Mouse (Mus musculus): Measurements from ENCODE around the gene Chst13. TPM values are rescaled to one million over a fixed set of nuclear protein-coding genes. Genes with fewer than 3 reads are reported as not detected.
A peak's percentile ranks its signal among the peaks of the same experiment; 100 is the strongest.

Chst13 gene
- total and polyA plus RNA-seq, 2 experiments from 2014 or later, result not detected

DNA sequence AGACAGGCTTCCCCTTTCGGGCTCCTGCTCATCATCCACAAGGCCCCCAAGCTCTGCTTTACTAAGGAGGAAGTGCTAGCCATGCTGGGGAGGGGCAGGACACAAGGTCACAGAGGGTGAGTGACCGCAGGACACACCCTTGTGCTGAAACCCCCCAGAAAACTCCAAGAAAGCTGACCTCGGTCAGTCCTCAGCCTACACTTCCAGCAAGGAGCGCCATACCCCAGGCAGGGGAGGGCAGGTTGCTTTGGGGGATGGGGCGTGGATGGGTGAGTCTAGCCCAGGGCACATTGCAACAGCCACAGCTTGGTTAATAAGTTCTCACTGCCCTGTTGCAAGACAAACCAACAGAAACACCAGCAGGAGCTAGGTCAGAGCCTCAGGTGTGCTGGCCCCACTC lies 4.6 kb downstream of the Chst13 start:
- Histone ChIP-seq H3K9me3 (ENCODE audit: low read length) (no peaks in the 10 kb centered on the region), H3K4me1 (ENCODE audit: insufficient read depth) (no peaks in the 10 kb centered on the region), H3K9ac (no peak overlapping the region), H3K27ac (ENCODE audit: low read depth, low read length) (no peak overlapping the region), H3K4me3 (ENCODE audit: low read depth, low read length) (no peak overlapping the region), H3K4me2 (ENCODE audit: low read depth) (no peak overlapping the region), H3K36me3 (ENCODE audit: insufficient read depth) (no peaks in the 10 kb centered on the region), H3K27me3 (ENCODE audit: insufficient read depth, low read length) (no peaks in the 10 kb centered on the region)
- ATAC-seq (no peak), DNase-seq (no peak)
- WGBS, result 84% methylated on average over 5 of the region's 5 CpGs
- TF ChIP-seq CTCF (IDR thresholded peaks at IDR 0.05; ENCODE audit: low read depth), result no peak

DNA sequence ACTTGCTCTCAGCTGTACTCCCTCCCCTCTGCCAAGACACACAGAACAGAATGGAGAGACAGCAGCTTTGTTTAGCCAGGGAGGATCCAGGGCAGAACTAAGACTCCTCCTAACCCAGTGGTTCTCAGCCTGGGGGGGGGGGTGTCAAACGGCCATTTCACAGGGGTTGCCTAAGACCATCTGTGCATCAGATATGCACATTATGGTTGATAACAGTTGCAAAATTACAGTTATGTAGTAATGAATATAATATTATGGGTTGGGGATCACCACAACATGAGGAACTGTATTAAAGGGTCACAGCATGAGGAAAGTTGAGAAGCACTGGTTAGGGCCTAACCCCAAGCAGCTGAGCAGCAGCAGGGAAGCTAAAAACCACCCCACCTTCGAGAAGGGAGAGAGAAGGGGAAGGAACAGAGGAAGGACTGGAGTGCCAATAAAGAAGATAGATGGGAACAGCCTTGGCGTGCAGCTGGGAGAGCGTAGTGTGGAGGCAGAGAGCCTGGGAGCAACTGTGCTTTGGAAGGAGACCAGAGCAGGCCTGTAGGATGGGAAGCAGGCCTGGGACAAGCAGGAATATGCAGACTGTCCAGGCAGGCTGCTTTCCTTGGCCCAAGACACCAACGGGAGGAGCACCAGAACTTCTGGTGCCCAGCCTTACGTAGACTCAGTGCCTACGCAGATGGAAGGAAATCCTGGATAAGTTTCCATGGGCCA lies 5.4 kb downstream of the Chst13 start:
- Histone ChIP-seq H3K4me3 (ENCODE audit: low read depth, low read length) (no peak overlapping the region), H3K4me2 (ENCODE audit: low read depth) (no peak overlapping the region), H3K27me3 (ENCODE audit: insufficient read depth, low read length) (no peaks in the 10 kb centered on the region), H3K9ac (no peak overlapping the region), H3K9me3 (ENCODE audit: low read length) (no peaks in the 10 kb centered on the region), H3K4me1 (ENCODE audit: insufficient read depth) (no peaks in the 10 kb centered on the region), H3K27ac (ENCODE audit: low read depth, low read length) (no peak overlapping the region), H3K36me3 (ENCODE audit: insufficient read depth) (no peaks in the 10 kb centered on the region)
- ATAC-seq, result peak; percentile 38; the same call in 1 of the 2 replicates
- WGBS, result 75% methylated on average over 7 of the region's 7 CpGs
- no peak for TF ChIP-seq CTCF (IDR thresholded peaks at IDR 0.05; ENCODE audit: low read depth)
- peak; percentile 6 for DNase-seq

DNA sequence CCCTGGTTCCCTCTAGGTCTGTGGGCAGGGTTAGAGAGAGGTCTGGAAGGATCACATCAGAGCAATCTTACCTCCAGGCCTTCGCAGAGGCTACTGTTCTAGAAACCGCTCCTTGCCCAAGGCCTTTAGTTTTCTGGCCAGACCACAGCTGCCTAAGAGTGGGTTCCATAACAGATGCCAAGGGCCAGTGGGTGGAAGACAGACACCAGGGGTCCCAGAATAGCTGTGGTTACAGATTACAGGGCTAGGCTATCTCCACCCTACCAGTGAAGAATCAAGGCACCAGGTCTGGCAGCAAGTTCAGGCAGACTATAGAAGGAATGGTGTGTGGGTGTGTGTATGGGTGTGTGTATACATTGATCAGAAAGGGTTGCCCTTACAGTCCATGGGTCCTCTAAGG lies 6.0 kb downstream of the Chst13 start:
- H3K9ac ChIP-seq, result no peak overlapping the region
- WGBS, result 96% methylated on average over 2 of the region's 2 CpGs
- H3K27ac ChIP-seq (ENCODE audit: low read depth, low read length), result no peak overlapping the region
- DNase-seq (no peak), ATAC-seq (no peak)
- no peak overlapping the region for H3K4me2 ChIP-seq (ENCODE audit: low read depth)
- no peaks in the 10 kb centered on the region for H3K36me3 ChIP-seq (ENCODE audit: insufficient read depth)
- H3K27me3 ChIP-seq (ENCODE audit: insufficient read depth, low read length), result no peaks in the 10 kb centered on the region
- no peak overlapping the region for H3K4me3 ChIP-seq (ENCODE audit: low read depth, low read length)
- no peak for TF ChIP-seq CTCF (IDR thresholded peaks at IDR 0.05; ENCODE audit: low read depth)
- no peaks in the 10 kb centered on the region for H3K9me3 ChIP-seq (ENCODE audit: low read length)
- no peaks in the 10 kb centered on the region for H3K4me1 ChIP-seq (ENCODE audit: insufficient read depth)

DNA sequence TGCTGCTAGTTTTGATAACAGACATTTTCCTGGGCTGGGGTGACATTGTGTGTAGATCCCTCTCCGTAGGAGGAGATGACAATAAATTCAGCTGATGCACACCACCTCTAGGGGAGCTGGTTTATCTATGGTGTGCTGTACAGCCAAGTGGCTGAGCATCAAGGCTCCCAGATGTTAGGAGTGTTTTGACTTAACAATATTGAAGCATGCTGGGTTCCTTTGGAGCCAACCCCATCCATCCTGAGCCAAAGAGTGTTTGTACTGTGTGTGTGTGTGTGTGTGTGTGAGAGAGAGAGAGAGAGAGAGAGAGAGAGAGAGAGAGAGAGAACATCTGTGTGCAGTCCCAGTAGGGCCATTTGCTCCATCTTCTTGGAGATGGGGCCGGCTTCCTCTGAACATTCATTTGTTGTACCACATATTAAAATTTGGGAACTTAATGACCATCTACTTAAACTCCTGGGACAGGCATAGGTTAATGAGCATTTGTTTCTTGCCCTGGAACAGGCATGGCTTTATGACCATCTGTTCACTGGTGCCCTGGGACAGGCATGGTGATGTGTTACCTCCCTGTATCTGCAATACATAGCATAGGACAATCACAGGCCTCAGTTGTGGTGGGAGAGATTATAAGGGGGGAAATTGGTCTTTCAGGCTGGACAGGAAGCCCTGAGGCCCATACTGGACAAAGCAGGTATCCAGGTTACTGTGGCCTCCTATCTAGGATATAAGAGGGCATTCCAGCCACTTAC lies 7.3 kb downstream of the Chst13 start:
- no peaks in the 10 kb centered on the region for H3K36me3 ChIP-seq (ENCODE audit: insufficient read depth)
- 83% methylated on average over 2 of the region's 2 CpGs for WGBS
- ATAC-seq, result no peak

DNA sequence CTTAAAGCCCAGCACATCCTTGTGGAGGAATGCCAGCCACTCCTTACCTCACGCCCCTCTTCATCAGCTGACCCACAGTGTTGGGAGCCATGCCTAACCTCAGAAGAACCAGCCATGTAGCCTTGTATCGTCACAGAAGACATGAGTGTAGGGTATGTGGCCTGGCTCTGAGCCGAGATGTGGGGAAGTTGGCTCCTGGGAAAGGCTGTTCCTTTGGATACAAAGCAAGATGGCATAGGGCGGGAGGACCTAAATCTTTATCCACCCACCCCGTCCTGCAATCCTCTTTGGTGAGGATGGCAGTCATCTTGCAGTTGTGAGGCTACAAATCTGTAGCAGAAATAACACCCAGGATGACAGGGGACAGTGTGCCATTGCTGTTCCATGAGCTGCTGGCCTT lies 9.0 kb downstream of the Chst13 start:
- Histone ChIP-seq H3K27me3 (ENCODE audit: insufficient read depth, low read length) (no peaks in the 10 kb centered on the region), H3K27ac (ENCODE audit: low read depth, low read length) (no peak overlapping the region), H3K4me1 (ENCODE audit: insufficient read depth) (no peaks in the 10 kb centered on the region), H3K4me3 (ENCODE audit: low read depth, low read length) (no peak overlapping the region), H3K4me2 (ENCODE audit: low read depth) (no peak overlapping the region), H3K9ac (no peak overlapping the region), H3K9me3 (ENCODE audit: low read length) (no peaks in the 10 kb centered on the region), H3K36me3 (ENCODE audit: insufficient read depth) (no peaks in the 10 kb centered on the region)
- WGBS, result 88% methylated on average over 5 of the region's 5 CpGs
- no peak for TF ChIP-seq CTCF (IDR thresholded peaks at IDR 0.05; ENCODE audit: low read depth)
- no peak for DNase-seq
- no peak for ATAC-seq

More for the DNA sequence above, 7.3 kb downstream of the Chst13 start:
- Histone ChIP-seq H3K4me1 (ENCODE audit: insufficient read depth) (no peaks in the 10 kb centered on the region), H3K4me3 (ENCODE audit: low read depth, low read length) (no peak overlapping the region), H3K9ac (no peak overlapping the region), H3K27me3 (ENCODE audit: insufficient read depth, low read length) (no peaks in the 10 kb centered on the region), H3K27ac (ENCODE audit: low read depth, low read length) (no peak overlapping the region), H3K9me3 (ENCODE audit: low read length) (no peaks in the 10 kb centered on the region), H3K4me2 (ENCODE audit: low read depth) (no peak overlapping the region)
- no peak for DNase-seq
- TF ChIP-seq CTCF (IDR thresholded peaks at IDR 0.05; ENCODE audit: low read depth), result no peak

DNA sequence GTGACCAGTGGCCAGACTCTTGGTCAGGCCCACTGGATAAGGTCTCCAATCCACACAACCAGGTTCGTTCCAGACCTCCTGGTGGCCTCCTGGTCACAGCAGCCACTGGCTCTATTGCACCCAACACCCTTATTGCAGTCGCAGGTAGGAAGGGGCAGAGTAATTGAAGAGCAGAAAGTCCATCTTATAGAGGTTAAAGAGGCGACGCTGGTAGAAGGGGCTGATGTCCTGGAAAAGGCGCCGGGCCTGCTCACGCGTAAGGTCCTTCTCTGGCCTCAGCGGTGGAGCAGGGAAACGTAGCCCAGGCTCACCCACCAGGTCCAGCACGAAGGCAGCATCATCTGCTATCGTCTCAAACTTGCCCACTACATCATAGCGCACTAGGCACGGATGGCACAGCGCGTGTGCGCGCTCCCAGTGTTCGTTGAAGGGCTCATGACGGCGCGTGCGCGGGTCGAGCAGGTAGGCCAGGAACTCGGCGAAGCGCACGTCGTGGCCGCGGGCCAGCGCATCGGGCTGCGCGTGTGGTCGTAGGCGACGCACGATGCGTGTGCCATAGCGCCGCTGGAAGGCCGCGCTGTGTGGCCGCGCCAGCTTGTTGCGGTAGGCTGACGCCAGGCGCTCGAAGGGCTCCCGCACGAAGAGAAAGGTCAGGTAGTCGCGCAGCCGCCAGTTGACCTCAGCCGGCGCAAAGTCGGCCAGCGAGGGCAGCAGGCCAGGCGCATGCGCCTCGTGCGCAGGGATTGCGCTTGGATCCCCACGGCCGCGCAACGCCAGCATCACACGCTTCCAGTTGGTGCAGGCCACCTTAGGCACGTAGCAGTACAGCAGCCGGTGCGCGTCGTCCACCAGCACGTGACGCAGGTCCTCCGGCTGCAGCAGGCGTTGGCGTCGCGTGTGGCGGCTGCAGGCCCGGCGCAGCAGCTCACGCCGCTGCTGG lies 15.9 kb downstream of the Chst13 start:
- Histone ChIP-seq H3K4me1 (ENCODE audit: insufficient read depth) (no peaks in the 10 kb centered on the region), H3K9me3 (ENCODE audit: low read length) (no peaks in the 10 kb centered on the region), H3K27me3 (ENCODE audit: insufficient read depth, low read length) (no peaks in the 10 kb centered on the region), H3K9ac (no peak overlapping the region), H3K36me3 (ENCODE audit: insufficient read depth) (no peaks in the 10 kb centered on the region), H3K27ac (ENCODE audit: low read depth, low read length) (no peak overlapping the region), H3K4me3 (ENCODE audit: low read depth, low read length) (no peak overlapping the region), H3K4me2 (ENCODE audit: low read depth) (no peak overlapping the region)
- ATAC-seq (no peak), DNase-seq (no peak)
- TF ChIP-seq CTCF (IDR thresholded peaks at IDR 0.05; ENCODE audit: low read depth), result no peak
- WGBS, result 91% methylated on average over 87 of the region's 87 CpGs

All from forebrain, postnatal 0 days (tissue).